Mouse (Mus musculus) hindbrain, embryonic 14.5 days (tissue): ENCODE measurements at regions not wholly inside any gene's neighbourhood (a gene's known extent, or its start where the extent isn't known, plus 50 kb on each side); places are given as distances from the start of the nearest gene placed in this dataset.

Source experiments
- ATAC-seq: fragments of 200-750 bp; cut with Nextera tagmentation; 2 replicates; pipeline ENCODE4 v1.8.0; 2017; ENCODE audit warnings: moderate number of reproducible peaks, mild to moderate bottlenecking, moderate TSS enrichment, moderate library complexity; ENCODE audit not compliant: low FRiP score
- DNase-seq: peaks from one replicate; pipeline ENCODE4 v3.0.0-alpha.2; 2015; ENCODE audit warnings: low spot score
- H3K27ac ChIP-seq: fragments of 300-500 bp; sonication (generic); 2 replicates; pipeline ENCODE4 v1.5.1; 2014; ENCODE audit warnings: mild to moderate bottlenecking, moderate library complexity
- H3K27me3 ChIP-seq: fragments of 300-500 bp; sonication (generic); 2 replicates; pipeline ENCODE4 v1.6.1; 2014; ENCODE audit warnings: mild to moderate bottlenecking, low read length, mixed read lengths; ENCODE audit not compliant: control insufficient read depth, insufficient read depth
- H3K36me3 ChIP-seq: fragments of 300-500 bp; sonication (generic); replicated peaks from 2 replicates; pipeline ENCODE4 v1.6.1; 2014; ENCODE audit not compliant: control insufficient read depth, insufficient read depth
- H3K4me1 ChIP-seq: fragments of 300-500 bp; sonication (generic); replicated peaks from 2 replicates; pipeline ENCODE4 v1.6.1; 2014; ENCODE audit warnings: antibody characterized with exemption, low read length, mixed read lengths; ENCODE audit not compliant: control insufficient read depth, insufficient read depth
- H3K4me2 ChIP-seq: fragments of 300-500 bp; sonication (generic); replicated peaks from 2 replicates; pipeline ENCODE4 v1.6.1; 2014; ENCODE audit warnings: mild to moderate bottlenecking, moderate library complexity
- H3K4me3 ChIP-seq: fragments of 300-500 bp; sonication (generic); replicated peaks from 2 replicates; pipeline ENCODE4 v1.5.1; 2014; ENCODE audit warnings: mild to moderate bottlenecking, low read length
- H3K9ac ChIP-seq: fragments of 300-500 bp; sonication (generic); 2 replicates; pipeline ENCODE4 v1.6.1; 2014
- H3K9me3 ChIP-seq: fragments of 300-500 bp; sonication (generic); 2 replicates; pipeline ENCODE4 v1.6.1; 2016; ENCODE audit warnings: low read length; ENCODE audit not compliant: control insufficient read depth
- WGBS: fragments of 180-500 bp; shearing (Covaris S2); extraction: QIAGEN DNeasy Blood & Tissue Kit; methylation state at CpG from one replicate; pipeline ENCODE4 v1.1.7; 2014; 5-methylcytosine and 5-hydroxymethylcytosine counted together

DNA sequence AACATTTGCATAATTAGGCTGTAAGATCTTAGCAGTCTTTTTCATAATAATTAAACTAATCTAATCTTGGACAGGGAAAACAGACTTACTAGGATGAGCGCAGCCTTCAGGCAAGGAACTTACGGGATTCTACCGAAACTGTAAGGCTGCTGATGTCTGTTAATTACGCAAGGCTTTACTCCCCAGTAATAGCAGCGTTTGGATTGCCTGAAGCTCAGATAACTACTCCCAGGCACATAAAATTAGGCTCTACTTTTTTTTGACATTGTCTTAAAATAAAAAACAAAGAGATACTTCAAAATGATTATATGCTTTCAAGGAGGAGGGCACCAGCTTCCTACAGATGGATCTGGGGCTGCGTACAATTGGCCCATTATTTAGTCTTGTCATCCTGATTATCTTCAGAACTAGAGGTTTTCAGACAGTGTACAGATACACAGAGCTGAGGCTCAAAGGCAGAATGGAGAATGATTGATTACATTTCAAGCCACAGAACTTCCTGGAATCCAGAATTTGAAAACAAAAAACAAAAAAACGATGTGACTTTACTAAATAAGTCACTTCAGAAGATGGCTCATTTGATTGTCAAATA, 220.1 kb upstream of the Tbc1d2b start:
- Histone ChIP-seq H3K27ac (no peak overlapping the region), H3K4me1 (peaks cover 9% of the 10 kb centered on the region; the same call in 1 of the 2 replicates), H3K4me2 (0 out of 2 replicates have a peak overlapping the region, but pooled peaks have one; percentile 11), H3K9ac (no peak overlapping the region), H3K4me3 (no peak overlapping the region), H3K36me3 (no peaks in the 10 kb centered on the region), H3K27me3 (no peaks in the 10 kb centered on the region), H3K9me3 (no peaks in the 10 kb centered on the region)
- DNase-seq (no peak), ATAC-seq (peak; percentile 72; the same call in 1 of the 2 replicates)
- 57% methylated on average over 7 of the region's 7 CpGs for WGBS

DNA sequence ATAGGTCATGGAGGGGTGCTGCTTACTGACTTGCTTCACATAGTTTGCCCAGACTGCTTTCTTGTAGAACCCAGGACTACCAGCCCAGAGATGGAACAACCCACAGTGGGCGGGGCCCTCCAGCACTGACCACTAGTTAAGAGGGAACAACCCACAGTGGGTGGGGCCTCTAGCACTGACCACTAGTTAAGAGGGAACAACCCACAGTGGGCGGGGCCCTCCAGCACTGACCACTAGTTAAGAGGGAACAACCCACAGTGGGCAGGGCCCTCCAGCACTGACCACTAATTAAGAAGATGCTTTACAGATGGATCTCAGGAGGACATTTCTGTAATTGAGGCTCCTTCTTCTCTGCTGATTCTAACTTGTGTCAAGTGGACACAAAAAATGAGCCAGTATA, 180.0 kb upstream of the Tbc1d2b start:
- ATAC-seq (no peak), DNase-seq (no peak)
- H3K27me3 ChIP-seq: no peaks in the 10 kb centered on the region
- WGBS: 97% methylated on average over 2 of the region's 2 CpGs
- no peaks in the 10 kb centered on the region for H3K9me3 ChIP-seq
- H3K27ac ChIP-seq: no peak overlapping the region
- H3K9ac ChIP-seq: no peak overlapping the region
- no peaks in the 10 kb centered on the region for H3K4me1 ChIP-seq
- no peaks in the 10 kb centered on the region for H3K36me3 ChIP-seq
- H3K4me3 ChIP-seq: no peak overlapping the region
- no peak overlapping the region for H3K4me2 ChIP-seq

- no peak overlapping the region for H3K27ac ChIP-seq
- ATAC-seq (no peak), DNase-seq (peak; percentile 61)
- no peak overlapping the region for H3K9ac ChIP-seq
- 19% methylated on average over 4 of the region's 4 CpGs for WGBS
- no peaks in the 10 kb centered on the region for H3K4me1 ChIP-seq
- H3K36me3 ChIP-seq: no peaks in the 10 kb centered on the region
- no peaks in the 10 kb centered on the region for H3K9me3 ChIP-seq
- no peak overlapping the region for H3K4me3 ChIP-seq
- no peaks in the 10 kb centered on the region for H3K27me3 ChIP-seq
- H3K4me2 ChIP-seq: no peak overlapping the region
Measured at GRCm38 (mm10) chr9:90446957-90447356, 176.4 kb upstream of the Tbc1d2b start.

DNA sequence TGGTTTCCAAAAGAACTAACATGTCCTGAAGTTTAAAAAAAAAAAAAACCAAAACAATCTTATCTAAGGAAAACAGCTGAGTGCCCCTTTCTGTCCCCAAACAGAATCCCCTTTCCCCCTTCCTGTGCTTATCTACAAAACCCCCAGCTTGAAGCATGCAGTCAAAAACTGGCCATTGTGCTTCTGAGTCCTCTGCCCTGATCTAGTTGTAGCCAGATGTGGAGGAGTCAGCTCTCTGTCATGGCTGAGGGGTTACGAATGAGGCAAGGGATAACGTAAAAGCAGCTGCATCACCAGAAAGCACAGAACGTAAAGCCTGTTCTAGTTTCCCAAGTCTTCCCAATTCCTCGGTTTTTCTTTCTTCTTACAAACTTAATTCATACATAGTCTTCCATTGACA, 164.3 kb upstream of the Tbc1d2b start:
- DNase-seq: no peak
- Histone ChIP-seq H3K36me3 (no peaks in the 10 kb centered on the region), H3K9ac (no peak overlapping the region), H3K4me1 (no peaks in the 10 kb centered on the region), H3K27ac (no peak overlapping the region), H3K9me3 (no peaks in the 10 kb centered on the region), H3K27me3 (no peaks in the 10 kb centered on the region), H3K4me2 (no peak overlapping the region), H3K4me3 (no peak overlapping the region)
- no peak for ATAC-seq
- WGBS: 51% methylated on average over 4 of the region's 4 CpGs

DNA sequence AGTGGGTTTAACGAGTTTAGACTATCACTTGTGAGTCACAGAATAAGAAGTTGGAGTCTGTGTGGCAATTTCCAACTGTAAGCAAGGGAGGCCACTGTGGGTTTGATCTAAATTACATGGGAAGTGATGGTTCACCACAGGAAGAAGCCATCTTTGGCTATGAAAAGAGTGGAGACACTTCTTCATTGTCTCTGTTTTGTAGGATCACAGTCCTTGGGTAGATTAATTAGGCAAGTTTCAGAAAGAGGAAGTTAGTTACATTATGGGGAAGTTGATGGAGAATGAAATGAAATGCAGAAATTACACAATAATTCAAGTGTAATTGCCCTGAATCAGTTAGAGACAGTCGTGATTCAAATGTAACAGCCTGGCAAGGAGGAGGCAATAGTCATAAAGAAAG, 160.3 kb upstream of the Tbc1d2b start:
- Histone ChIP-seq H3K4me2 (no peak overlapping the region), H3K36me3 (no peaks in the 10 kb centered on the region), H3K27me3 (no peaks in the 10 kb centered on the region), H3K4me3 (no peak overlapping the region), H3K9ac (no peak overlapping the region), H3K9me3 (no peaks in the 10 kb centered on the region), H3K27ac (no peak overlapping the region), H3K4me1 (no peaks in the 10 kb centered on the region)
- no peak for ATAC-seq
- 83% methylated on average over 2 of the region's 2 CpGs for WGBS
- no peak for DNase-seq

DNA sequence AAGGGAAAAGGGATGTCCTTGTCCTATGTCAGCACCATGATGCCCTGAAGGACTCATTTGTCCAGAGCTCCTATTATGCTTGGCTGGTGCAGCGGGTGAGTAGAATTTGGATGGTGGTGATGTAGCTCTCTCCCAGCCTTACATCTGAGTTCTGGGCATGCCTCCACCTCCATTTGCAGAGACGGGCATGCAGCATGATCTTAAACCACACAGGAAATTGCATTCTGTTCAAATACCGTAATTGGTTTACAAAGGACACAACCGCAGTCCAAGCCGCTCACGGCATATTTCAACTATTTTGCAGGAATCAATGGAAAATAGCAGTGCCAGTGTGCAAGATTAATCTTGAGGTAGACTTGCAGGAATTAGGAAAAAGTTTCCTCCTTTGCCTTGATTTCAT, 151.1 kb upstream of the Tbc1d2b start:
- Histone ChIP-seq H3K27ac (no peak overlapping the region), H3K4me3 (no peak overlapping the region), H3K9me3 (no peaks in the 10 kb centered on the region), H3K36me3 (no peaks in the 10 kb centered on the region), H3K4me1 (no peaks in the 10 kb centered on the region), H3K9ac (no peak overlapping the region), H3K4me2 (no peak overlapping the region), H3K27me3 (no peaks in the 10 kb centered on the region)
- no peak for ATAC-seq
- DNase-seq: no peak
- 94% methylated on average over 6 of the region's 6 CpGs for WGBS

- Histone ChIP-seq H3K27me3 (no peaks in the 10 kb centered on the region), H3K36me3 (no peaks in the 10 kb centered on the region), H3K9me3 (no peaks in the 10 kb centered on the region), H3K4me3 (no peak overlapping the region), H3K27ac (no peak overlapping the region), H3K4me1 (no peaks in the 10 kb centered on the region), H3K4me2 (no peak overlapping the region), H3K9ac (no peak overlapping the region)
- ATAC-seq: no peak
- WGBS: 79% methylated on average over 7 of the region's 7 CpGs
- no peak for DNase-seq
Measured at GRCm38 (mm10) chr9:90419762-90420541, 149.3 kb upstream of the Tbc1d2b start.

GRCm38 (mm10) chr9:90408789-90409188, 138.2 kb upstream of the Tbc1d2b start:
- H3K36me3 ChIP-seq: no peaks in the 10 kb centered on the region
- no peak overlapping the region for H3K27ac ChIP-seq
- 72% methylated on average over 2 of the region's 2 CpGs for WGBS
- H3K9ac ChIP-seq: no peak overlapping the region
- no peaks in the 10 kb centered on the region for H3K4me1 ChIP-seq
- DNase-seq (no peak), ATAC-seq (no peak)
- no peaks in the 10 kb centered on the region for H3K9me3 ChIP-seq
- H3K4me3 ChIP-seq: no peak overlapping the region
- no peaks in the 10 kb centered on the region for H3K27me3 ChIP-seq
- H3K4me2 ChIP-seq: no peak overlapping the region

DNA sequence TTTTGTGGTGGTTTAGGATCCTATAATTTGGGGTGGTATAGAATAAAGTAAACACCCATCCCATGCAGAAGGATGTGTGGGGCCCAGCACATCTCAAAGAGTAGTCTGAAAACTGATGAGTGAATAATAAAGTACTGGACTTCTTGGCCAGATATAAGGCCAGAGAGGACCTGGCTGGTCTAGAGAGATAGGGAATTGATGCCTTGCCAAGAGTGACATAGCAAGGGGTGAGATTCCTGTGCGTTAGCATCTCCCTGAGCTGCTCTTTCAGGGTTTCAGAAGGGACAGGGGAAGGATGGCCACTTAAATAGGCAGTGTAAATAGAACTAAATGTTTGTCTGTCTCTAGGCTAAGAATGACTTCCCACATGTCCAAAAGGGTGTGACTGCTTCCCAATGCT, 137.0 kb upstream of the Tbc1d2b start:
- no peak for ATAC-seq
- Histone ChIP-seq H3K9ac (no peak overlapping the region), H3K4me2 (no peak overlapping the region), H3K27me3 (no peaks in the 10 kb centered on the region), H3K4me1 (no peaks in the 10 kb centered on the region), H3K27ac (no peak overlapping the region), H3K4me3 (no peak overlapping the region), H3K36me3 (no peaks in the 10 kb centered on the region), H3K9me3 (no peaks in the 10 kb centered on the region)
- no peak for DNase-seq
- WGBS: 60% methylated on average over 1 of the region's 1 CpGs
